Mouse (Mus musculus) neural tube, embryonic 14.5 days (tissue): ENCODE data around the gene Atf6b. TPM values are rescaled to one million over a fixed set of nuclear protein-coding genes. Genes with fewer than 3 reads are reported as not detected.

Experiments
- ATAC-seq: fragments of 200-750 bp; cut with Nextera tagmentation; 2 replicates; pipeline ENCODE4 v1.8.0; 2017; ENCODE audit warnings: low read depth, mild to moderate bottlenecking, moderate TSS enrichment, moderate library complexity
- H3K27ac ChIP-seq: fragments of 300-500 bp; sonication (generic); 2 replicates; pipeline ENCODE4 v1.5.1; 2014; ENCODE audit warnings: low read depth, mild to moderate bottlenecking, control low read depth, low read length, moderate library complexity, mixed read lengths
- H3K27me3 ChIP-seq: fragments of 300-500 bp; sonication (generic); 2 replicates; pipeline ENCODE4 v1.6.1; 2014; ENCODE audit warnings: low read length; ENCODE audit not compliant: control insufficient read depth, insufficient read depth
- H3K36me3 ChIP-seq: fragments of 300-500 bp; sonication (generic); 2 replicates; pipeline ENCODE4 v1.6.1; 2014; ENCODE audit warnings: low read length, mixed read lengths; ENCODE audit not compliant: control insufficient read depth, insufficient read depth
- H3K4me1 ChIP-seq: fragments of 300-500 bp; sonication (generic); 2 replicates; pipeline ENCODE4 v1.6.1; 2014; ENCODE audit warnings: low read length; ENCODE audit not compliant: control insufficient read depth, insufficient read depth
- H3K4me2 ChIP-seq: fragments of 300-500 bp; sonication (generic); 2 replicates; pipeline ENCODE4 v1.6.1; 2014; ENCODE audit warnings: mild to moderate bottlenecking, low read depth, low read length, control low read depth
- H3K4me3 ChIP-seq: fragments of 300-500 bp; sonication (generic); 2 replicates; pipeline ENCODE4 v1.5.1; 2014; ENCODE audit warnings: low read depth, low read length, control low read depth, mixed read lengths
- H3K9ac ChIP-seq: fragments of 300-500 bp; sonication (generic); replicated peaks from 2 replicates; pipeline ENCODE4 v1.6.1; 2014; ENCODE audit warnings: low read depth, mild to moderate bottlenecking, control low read depth, low read length, mixed read lengths
- H3K9me3 ChIP-seq: fragments of 300-500 bp; sonication (generic); 2 replicates; pipeline ENCODE4 v1.6.1; 2016; ENCODE audit warnings: low read length; ENCODE audit not compliant: control insufficient read depth
- WGBS: fragments of 180-500 bp; shearing (Covaris S2); extraction: QIAGEN DNeasy Blood & Tissue Kit; methylation state at CpG from one replicate; pipeline ENCODE4 v1.1.7; 2014; 5-methylcytosine and 5-hydroxymethylcytosine counted together
- polyA plus RNA-seq: library from polyadenylated mRNA; unstranded; fragments of >200 nt; fragmentation: Nextera tagmentation; extraction: Ambion mirVana; gene quantifications from 2 replicates; pipeline ENCODE4 v1.2.1, GENCODE M21; 2014

The Atf6b gene
- polyA plus RNA-seq, 1 experiment from 2014 or later: 71.8 TPM

DNA sequence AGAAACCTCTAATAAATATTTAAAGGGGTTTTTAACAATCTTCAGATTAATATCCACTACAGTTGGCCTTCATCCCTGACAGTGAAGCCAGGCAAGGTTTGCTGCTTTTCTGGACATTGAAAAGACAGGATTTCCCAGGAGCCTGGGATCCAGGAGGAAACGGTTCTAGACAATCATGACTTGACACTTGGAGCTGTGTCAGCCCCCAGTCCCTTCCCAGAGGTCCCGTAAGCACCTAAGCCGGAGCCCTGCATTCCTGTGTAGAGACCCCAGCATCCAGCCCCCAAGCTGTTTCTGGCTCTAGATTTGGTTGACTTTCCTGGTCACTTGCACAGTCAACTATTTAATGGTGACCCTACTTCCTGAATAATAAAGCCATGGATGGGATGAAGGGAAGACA is 11.6 kb downstream of the Atf6b start:
- ATAC-seq: no peak
- Histone ChIP-seq H3K9me3 (no peaks in the 10 kb centered on the region), H3K27ac (no peak overlapping the region), H3K36me3 (peaks cover 5% of the 10 kb centered on the region; the same call in 1 of the 2 replicates), H3K9ac (no peak overlapping the region), H3K27me3 (peaks cover 7% of the 10 kb centered on the region; the same call in 1 of the 2 replicates), H3K4me2 (no peak overlapping the region), H3K4me1 (no peaks in the 10 kb centered on the region), H3K4me3 (no peak overlapping the region)
- 80% methylated on average over 3 of the region's 3 CpGs for WGBS

GRCm38 (mm10) chr17:34659181-34659896 is 12.4 kb downstream of the Atf6b start:
- H3K4me2 ChIP-seq: no peak overlapping the region
- no peaks in the 10 kb centered on the region for H3K4me1 ChIP-seq
- no peaks in the 10 kb centered on the region for H3K9me3 ChIP-seq
- H3K27me3 ChIP-seq: peaks cover 7% of the 10 kb centered on the region; the same call in 1 of the 2 replicates
- 67% methylated on average over 12 of the region's 12 CpGs for WGBS
- H3K9ac ChIP-seq: no peak overlapping the region
- no peak for ATAC-seq
- H3K4me3 ChIP-seq: no peak overlapping the region
- no peak overlapping the region for H3K27ac ChIP-seq
- H3K36me3 ChIP-seq: peaks cover 4% of the 10 kb centered on the region; the same call in 1 of the 2 replicates

DNA sequence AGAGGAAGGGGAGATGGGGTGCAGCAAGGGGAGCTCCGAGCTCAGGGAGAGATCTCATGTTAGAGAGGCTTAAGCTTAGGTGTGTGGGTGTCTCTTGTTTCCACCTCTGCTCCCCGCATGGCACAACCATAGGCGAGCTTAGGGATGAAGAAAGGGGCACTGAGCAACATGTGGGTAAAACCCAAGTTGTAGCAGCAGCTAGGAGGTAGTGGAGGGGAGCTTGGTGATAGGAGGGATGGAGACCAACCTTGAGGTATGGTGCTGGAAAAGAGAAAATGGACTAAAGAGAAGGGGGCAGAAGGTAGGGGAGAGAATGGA is 12.9 kb downstream of the Atf6b start:
- Histone ChIP-seq H3K4me3 (no peak overlapping the region), H3K27ac (no peak overlapping the region), H3K36me3 (no peaks in the 10 kb centered on the region), H3K9me3 (no peaks in the 10 kb centered on the region), H3K4me1 (no peaks in the 10 kb centered on the region), H3K9ac (no peak overlapping the region), H3K4me2 (no peak overlapping the region), H3K27me3 (peaks cover 7% of the 10 kb centered on the region; the same call in 1 of the 2 replicates)
- no peak for ATAC-seq
- WGBS: 74% methylated on average over 3 of the region's 3 CpGs

DNA sequence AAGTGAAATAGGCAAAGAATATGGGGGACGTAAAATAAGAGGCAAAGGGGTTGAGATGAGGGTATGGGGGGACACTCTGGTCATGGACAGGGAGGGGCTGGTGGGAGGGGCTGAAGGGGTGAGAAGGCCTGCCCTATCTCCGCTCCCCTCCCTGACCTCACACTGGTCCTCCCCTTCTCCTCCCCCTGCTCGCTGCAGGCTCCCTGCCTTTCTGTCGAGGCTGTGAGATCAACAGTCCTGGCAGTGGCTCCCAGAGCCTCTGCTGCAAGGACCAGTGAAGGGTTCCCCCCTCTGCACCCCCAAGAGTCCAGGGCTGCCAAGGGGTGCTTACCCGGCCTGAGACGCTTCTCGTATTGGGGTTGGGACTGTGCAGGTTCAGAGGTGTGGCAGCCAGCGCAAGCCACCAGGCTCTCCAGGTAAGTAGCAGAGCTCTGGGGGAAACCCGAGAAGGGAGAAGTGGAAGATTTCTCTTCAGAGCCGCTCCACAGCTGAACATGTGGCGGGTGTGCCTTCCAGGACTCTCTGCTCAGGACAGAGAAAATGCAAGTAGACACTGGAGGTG is 13.4 kb downstream of the Atf6b start:
- peaks cover 7% of the 10 kb centered on the region; the same call in 1 of the 2 replicates for H3K27me3 ChIP-seq
- WGBS: 53% methylated on average over 9 of the region's 11 CpGs
- H3K9ac ChIP-seq: no peak overlapping the region
- no peak overlapping the region for H3K4me2 ChIP-seq
- no peaks in the 10 kb centered on the region for H3K9me3 ChIP-seq
- H3K4me3 ChIP-seq: no peak overlapping the region
- no peaks in the 10 kb centered on the region for H3K4me1 ChIP-seq
- no peaks in the 10 kb centered on the region for H3K36me3 ChIP-seq
- no peak for ATAC-seq
- H3K27ac ChIP-seq: no peak overlapping the region

DNA sequence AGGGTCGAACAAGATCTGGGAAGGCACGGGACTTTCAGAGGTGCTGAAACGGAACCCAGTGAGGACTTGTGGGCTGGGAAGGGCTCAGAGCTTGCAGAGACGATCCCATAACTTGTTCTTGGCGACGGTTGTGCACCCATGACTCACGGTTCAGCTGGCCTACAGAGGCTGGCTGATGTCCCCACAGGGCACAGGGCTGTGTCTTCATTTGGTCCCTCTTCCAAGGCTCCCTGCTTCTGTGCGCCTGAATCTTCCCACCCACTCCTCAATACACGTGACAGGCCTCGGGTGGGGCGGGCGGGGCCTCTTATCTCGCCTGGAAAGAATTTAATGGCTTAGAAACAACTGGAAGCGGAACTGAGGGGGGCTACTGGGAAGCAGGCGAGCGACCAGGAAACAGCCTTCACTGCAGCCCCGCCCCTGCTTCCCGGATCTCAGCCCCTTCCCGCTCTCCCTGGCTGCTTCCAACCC is 14.2 kb downstream of the Atf6b start:
- no peaks in the 10 kb centered on the region for H3K9me3 ChIP-seq
- 0 out of 2 replicates have a peak overlapping the region, but pooled peaks have one; percentile 14 for H3K4me2 ChIP-seq
- no peak overlapping the region for H3K9ac ChIP-seq
- WGBS: 11% methylated on average over 19 of the region's 19 CpGs
- no peak overlapping the region for H3K4me3 ChIP-seq
- peaks cover 7% of the 10 kb centered on the region; the same call in 1 of the 2 replicates for H3K27me3 ChIP-seq
- ATAC-seq: no peak
- no peak overlapping the region for H3K27ac ChIP-seq
- no peaks in the 10 kb centered on the region for H3K36me3 ChIP-seq
- no peaks in the 10 kb centered on the region for H3K4me1 ChIP-seq

DNA sequence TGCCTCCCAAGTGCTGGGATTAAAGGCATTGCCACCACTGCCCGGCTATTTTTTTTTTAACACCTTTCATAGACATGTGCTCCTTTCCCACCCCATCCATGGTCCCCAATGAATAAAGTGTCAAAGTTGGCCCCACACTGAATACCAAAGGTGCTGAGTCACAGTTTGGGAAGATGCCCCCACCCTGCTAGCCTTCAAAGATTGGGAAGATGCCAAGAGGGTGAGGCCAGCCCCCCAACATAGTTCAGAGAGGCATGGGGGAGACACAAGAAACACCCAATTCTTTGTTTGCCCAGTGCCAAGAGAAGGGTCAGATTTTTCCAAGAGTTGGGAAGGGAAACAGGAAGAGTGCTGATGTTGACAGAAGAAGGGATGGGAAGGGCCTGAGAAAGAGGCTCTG is 15.5 kb downstream of the Atf6b start:
- Histone ChIP-seq H3K27me3 (peaks cover 7% of the 10 kb centered on the region; the same call in 1 of the 2 replicates), H3K9me3 (no peaks in the 10 kb centered on the region), H3K4me2 (no peak overlapping the region), H3K36me3 (no peaks in the 10 kb centered on the region), H3K4me3 (no peak overlapping the region), H3K9ac (no peak overlapping the region), H3K27ac (no peak overlapping the region), H3K4me1 (no peaks in the 10 kb centered on the region)
- no peak for ATAC-seq
- 97% methylated on average over 1 of the region's 1 CpGs for WGBS

DNA sequence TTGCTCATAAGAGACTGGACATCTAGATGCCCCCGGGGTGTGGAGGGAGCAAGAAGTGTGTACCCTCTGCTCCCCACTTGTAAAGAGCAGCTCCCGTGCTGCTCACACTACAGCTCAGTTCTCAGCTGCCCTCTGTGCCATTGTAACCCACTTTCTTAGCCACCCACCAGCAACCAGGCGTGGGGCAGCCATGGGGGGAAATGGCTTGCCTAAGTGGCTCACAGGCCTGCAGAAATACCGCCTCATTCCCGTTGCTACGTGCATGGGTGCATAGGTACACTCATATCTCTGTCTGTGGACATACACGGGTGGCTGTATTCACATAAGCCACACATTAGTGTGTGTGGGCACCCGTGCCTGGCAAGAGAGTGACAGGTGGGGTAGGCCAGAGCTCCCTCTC is 16.0 kb downstream of the Atf6b start:
- H3K36me3 ChIP-seq: no peaks in the 10 kb centered on the region
- no peak for ATAC-seq
- no peaks in the 10 kb centered on the region for H3K9me3 ChIP-seq
- H3K4me2 ChIP-seq: no peak overlapping the region
- 85% methylated on average over 8 of the region's 8 CpGs for WGBS
- no peak overlapping the region for H3K4me3 ChIP-seq
- peaks cover 7% of the 10 kb centered on the region; the same call in 1 of the 2 replicates for H3K27me3 ChIP-seq
- H3K27ac ChIP-seq: no peak overlapping the region
- no peak overlapping the region for H3K9ac ChIP-seq
- H3K4me1 ChIP-seq: no peaks in the 10 kb centered on the region

DNA sequence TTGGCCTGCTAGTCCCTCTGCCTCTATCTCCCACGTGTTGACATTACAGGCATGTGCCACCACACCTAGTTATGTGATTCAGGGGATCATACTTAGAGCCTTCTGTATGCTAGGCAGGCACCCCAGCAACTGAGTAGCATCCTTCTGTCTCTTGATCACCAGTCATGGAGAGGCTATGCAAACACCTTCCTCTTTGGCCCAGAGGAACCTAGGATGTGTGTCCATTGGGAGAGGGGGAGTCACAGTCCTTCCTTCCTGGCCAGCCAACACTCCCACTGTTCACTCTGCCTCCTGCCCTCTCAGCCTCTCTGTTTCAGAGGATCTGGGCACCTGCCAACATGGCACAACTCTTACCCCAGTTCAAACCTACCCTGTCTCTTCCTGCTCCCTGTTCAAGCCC is 16.6 kb downstream of the Atf6b start:
- no peaks in the 10 kb centered on the region for H3K36me3 ChIP-seq
- no peak for ATAC-seq
- no peak overlapping the region for H3K27ac ChIP-seq
- no peak overlapping the region for H3K4me3 ChIP-seq
- no peaks in the 10 kb centered on the region for H3K4me1 ChIP-seq
- no peak overlapping the region for H3K9ac ChIP-seq
- H3K27me3 ChIP-seq: peaks cover 7% of the 10 kb centered on the region; the same call in 1 of the 2 replicates
- no peak overlapping the region for H3K4me2 ChIP-seq
- no peaks in the 10 kb centered on the region for H3K9me3 ChIP-seq
- WGBS: 57% methylated on average over 1 of the region's 1 CpGs

DNA sequence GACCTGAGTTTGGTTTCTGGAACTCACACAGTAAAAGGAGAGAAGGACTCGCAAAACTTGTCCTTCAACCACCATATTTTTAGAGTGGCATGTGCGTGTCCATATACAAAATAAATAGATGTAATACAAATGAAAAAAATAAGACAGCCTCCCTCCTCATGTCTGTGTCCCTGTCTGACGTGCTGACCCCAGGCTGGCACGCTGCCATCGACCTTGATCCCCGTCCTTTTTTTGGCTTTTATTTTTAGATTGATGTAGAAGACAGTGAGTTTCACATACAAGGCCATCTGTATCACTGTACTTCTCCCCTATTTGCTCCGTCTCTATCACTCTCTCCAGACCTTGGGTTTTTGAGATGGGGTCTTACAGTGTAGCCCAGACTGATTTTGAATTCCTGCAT is 17.5 kb downstream of the Atf6b start:
- ATAC-seq: no peak
- no peaks in the 10 kb centered on the region for H3K36me3 ChIP-seq

More for the DNA sequence above, 17.5 kb downstream of the Atf6b start:
- Histone ChIP-seq H3K27me3 (peaks cover 7% of the 10 kb centered on the region; the same call in 1 of the 2 replicates), H3K4me1 (no peaks in the 10 kb centered on the region), H3K4me3 (no peak overlapping the region), H3K4me2 (no peak overlapping the region), H3K9me3 (no peaks in the 10 kb centered on the region), H3K27ac (no peak overlapping the region), H3K9ac (no peak overlapping the region)
- WGBS: 83% methylated on average over 7 of the region's 7 CpGs
